Mouse (Mus musculus) skeletal muscle tissue, postnatal 0 days (tissue): Measurements from ENCODE around the gene C1ql4. TPM values are rescaled to one million over a fixed set of nuclear protein-coding genes. Genes with fewer than 3 reads are reported as not detected.

Source experiments
- microRNA-seq, 2 experiments: library from miRNA; unstranded; fragments of <30 nt; microRNA quantifications; one replicate each; pipeline ENCODE4; 2016
- polyA plus RNA-seq: library from polyadenylated mRNA; unstranded; fragments of >200 nt; fragmentation: Nextera tagmentation; extraction: Ambion mirVana; gene quantifications from 2 replicates; pipeline ENCODE4 v1.2.1, GENCODE M21; 2015

Gene C1ql4
- polyA plus RNA-seq, result not detected in 2 replicates

DNA sequence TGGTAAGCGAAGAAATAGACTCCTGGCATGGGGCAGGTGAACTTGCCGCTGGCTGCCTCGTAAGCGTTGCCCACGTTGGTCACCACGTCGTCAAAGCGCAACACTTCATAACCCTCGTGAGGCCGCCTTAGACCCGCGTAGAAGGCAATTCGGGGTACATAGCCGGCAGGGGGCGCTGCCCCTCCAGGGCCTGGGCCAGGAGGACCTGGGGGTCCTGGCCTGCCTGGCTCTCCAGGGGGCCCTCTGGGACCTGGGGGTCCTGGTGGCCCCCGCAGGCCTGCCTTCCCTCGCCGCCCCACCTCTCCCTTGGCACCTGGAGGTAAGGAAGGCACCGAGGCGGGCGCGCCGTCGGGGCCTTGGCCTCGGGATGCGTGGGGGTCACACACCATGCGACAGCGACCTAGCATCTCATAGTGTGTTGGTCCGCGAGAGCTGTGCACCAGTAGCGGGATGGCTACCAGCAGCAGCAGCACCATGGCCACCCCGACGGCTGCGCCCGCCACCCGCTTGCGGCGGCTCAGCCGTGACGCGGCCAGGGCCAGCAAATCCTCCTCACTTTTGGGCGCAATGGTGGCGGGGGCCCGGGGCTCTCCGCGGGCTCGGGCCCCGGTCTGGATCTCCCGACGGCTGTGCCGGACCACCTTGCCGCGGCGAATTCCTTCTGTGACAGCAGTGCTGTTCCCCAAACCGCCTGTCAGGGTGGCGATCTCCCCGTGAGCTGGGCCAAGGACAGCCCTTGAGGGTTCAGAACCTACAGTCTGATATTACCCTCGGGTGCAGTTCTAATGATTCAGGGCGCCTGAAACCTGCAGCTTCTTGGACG is at the start of gene C1ql4:
C1ql4 (minus strand) TSS at position 565 of the 823 bp plus-strand sequence.

DNA sequence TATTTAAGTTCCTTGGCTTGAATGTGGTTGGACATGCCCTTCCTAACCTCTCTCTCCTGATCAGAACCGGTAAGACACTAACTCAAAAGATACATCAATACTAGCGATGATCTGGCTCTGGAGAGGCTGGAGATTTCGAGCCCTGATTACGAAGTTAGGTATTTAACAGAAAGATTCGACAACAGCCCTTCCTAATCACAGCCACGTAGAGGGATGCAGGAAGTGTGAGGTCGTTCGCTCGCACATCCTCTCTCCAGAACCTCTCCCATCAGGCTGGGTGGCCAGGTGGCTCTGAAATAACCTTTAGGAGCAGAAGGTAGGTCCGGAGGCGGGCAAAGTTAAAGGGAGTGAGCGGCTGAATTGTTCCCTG is 38.1 kb upstream of the C1ql4 start, which contains the start of gene Spats2:
Spats2 (plus strand) TSS at position 206 of the 370 bp plus-strand sequence.

GRCm38 (mm10) chr15:99092870-99093269 is 5.3 kb upstream of the C1ql4 start, which contains the start of gene Dnajc22:
Dnajc22 (plus strand) TSS chr15:99093170.

GRCm38 (mm10) chr15:99074019-99074599 is 13.5 kb downstream of the C1ql4 start, which contains the start of gene Troap:
Troap (plus strand) TSS chr15:99074575.

GRCm38 (mm10) chr15:99055040-99055439 is 32.6 kb downstream of the C1ql4 start, which contains the start of gene Prph:
Prph (plus strand) TSS chr15:99055174.

Small RNA genes within 50 kb of the gene (microRNA-seq; reads per million reads assigned to microRNA genes)
- 0.41 to 0.42 reads per million in 2 experiments for gene Mir6960

Other genes starting within 250 kb of the C1ql4 start
- 6.1 and 6.8 TPM in 2 replicates for gene Kmt2d, start 216.6 kb downstream of the C1ql4 start, polyA plus RNA-seq
- 4.3 and 6.7 TPM in 2 replicates for gene Rhebl1, start 193.3 kb downstream of the C1ql4 start, polyA plus RNA-seq
- gene Dhh, start 189.3 kb downstream of the C1ql4 start, polyA plus RNA-seq, result 4.0 and 4.3 TPM in 2 replicates
- 8.9 and 9.5 TPM in 2 replicates for gene Lmbr1l, start 169.6 kb downstream of the C1ql4 start, polyA plus RNA-seq
- 399 and 497 TPM in 2 replicates for gene Tuba1b, start 153.3 kb downstream of the C1ql4 start, polyA plus RNA-seq
- not detected in 2 replicates for gene Gm49450, start 134.3 kb downstream of the C1ql4 start, polyA plus RNA-seq
- 467 and 630 TPM in 2 replicates for gene Tuba1a, start 134.1 kb downstream of the C1ql4 start, polyA plus RNA-seq
- 32.2 and 35.7 TPM in 2 replicates for gene Tuba1c, start 57.9 kb downstream of the C1ql4 start, polyA plus RNA-seq
- 0.68 and 1.4 TPM in 2 replicates for gene Prph, start 32.6 kb downstream of the C1ql4 start, polyA plus RNA-seq
- 5.8 and 7.8 TPM in 2 replicates for gene Troap, start 13.2 kb downstream of the C1ql4 start, polyA plus RNA-seq
- gene Dnajc22, start 5.4 kb upstream of the C1ql4 start, polyA plus RNA-seq, result 0.11 TPM in 1 of 2 replicates, not detected in the other
- gene Spats2, start 38.1 kb upstream of the C1ql4 start, polyA plus RNA-seq, result 12.8 and 14.5 TPM in 2 replicates
- 0.06 and 0.15 TPM in 2 replicates for gene Kcnh3, start 137.0 kb upstream of the C1ql4 start, polyA plus RNA-seq
- 100 and 106 TPM in 2 replicates for gene Mcrs1, start 164.1 kb upstream of the C1ql4 start, polyA plus RNA-seq
- 19.6 and 23.4 TPM in 2 replicates for gene Prpf40b, start 207.3 kb upstream of the C1ql4 start, polyA plus RNA-seq
- gene Fam186b, start 208.1 kb upstream of the C1ql4 start, polyA plus RNA-seq, result 0.09 and 0.10 TPM in 2 replicates